Mouse (Mus musculus) hindbrain, embryonic 10.5 days (tissue): Measurements from ENCODE around the gene Ube2d1. TPM values are rescaled to one million over a fixed set of nuclear protein-coding genes. Genes with fewer than 3 reads are reported as not detected.

Experiments
- DNase-seq: peaks from one replicate; pipeline ENCODE4 v3.0.0-alpha.2; 2017; ENCODE audit warnings: low spot score
- H3K27ac ChIP-seq: fragments of 300-500 bp; sonication (generic); 2 replicates; pipeline ENCODE4 v1.5.1; 2016; ENCODE audit warnings: mild to moderate bottlenecking, moderate library complexity
- H3K27me3 ChIP-seq: fragments of 300-500 bp; sonication (generic); 2 replicates; pipeline ENCODE4 v1.6.1; 2016; ENCODE audit warnings: mild to moderate bottlenecking; ENCODE audit not compliant: poor library complexity, insufficient read depth, severe bottlenecking
- H3K36me3 ChIP-seq: fragments of 300-500 bp; sonication (generic); 2 replicates; pipeline ENCODE4 v1.6.1; 2016; ENCODE audit warnings: mild to moderate bottlenecking, moderate library complexity
- H3K4me1 ChIP-seq: fragments of 300-500 bp; sonication (generic); replicated peaks from 2 replicates; pipeline ENCODE4 v1.6.1; 2016; ENCODE audit warnings: mild to moderate bottlenecking
- H3K4me3 ChIP-seq: fragments of 300-500 bp; sonication (generic); 2 replicates; pipeline ENCODE4 v1.5.1; 2016; ENCODE audit warnings: mild to moderate bottlenecking, moderate library complexity
- H3K9me3 ChIP-seq: fragments of 300-500 bp; sonication (generic); 2 replicates; pipeline ENCODE4 v1.6.1; 2016; ENCODE audit warnings: mild to moderate bottlenecking, moderate library complexity
- WGBS: fragments of 180-500 bp; shearing (Covaris S2); methylation state at CpG from one replicate; pipeline ENCODE4 v1.1.7; 2016; 5-methylcytosine and 5-hydroxymethylcytosine counted together
- polyA plus RNA-seq: library from polyadenylated mRNA; unstranded; fragments of >200 nt; fragmentation: Nextera tagmentation; extraction: Ambion mirVana; gene quantifications from 2 replicates; pipeline ENCODE4 v1.2.1, GENCODE M21; 2016

The Ube2d1 gene
- polyA plus RNA-seq, 1 experiment from 2014 or later: 147 TPM

DNA sequence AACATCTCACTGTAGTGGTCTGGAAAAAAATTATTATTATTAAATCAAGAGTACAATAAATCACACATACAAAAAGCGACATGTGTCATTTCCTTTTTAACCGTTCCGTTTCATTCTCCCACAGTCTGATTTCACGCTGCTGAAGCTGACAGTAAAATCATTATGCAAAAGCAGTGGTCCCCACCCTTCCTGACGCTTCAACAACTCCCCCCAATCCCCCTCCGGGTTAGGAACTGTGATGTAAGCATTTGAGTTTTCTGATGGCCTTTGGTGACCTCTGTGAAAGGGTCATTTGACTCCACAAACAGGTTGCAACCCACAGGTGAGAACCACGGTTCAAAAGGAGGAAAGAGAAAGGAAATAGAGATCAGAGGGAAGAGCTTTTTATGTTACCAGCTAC, 38.1 kb downstream of the Ube2d1 start:
- no peak overlapping the region for H3K4me3 ChIP-seq
- no peaks in the 10 kb centered on the region for H3K36me3 ChIP-seq
- no peaks in the 10 kb centered on the region for H3K27me3 ChIP-seq
- DNase-seq: no peak
- H3K27ac ChIP-seq: no peak overlapping the region
- H3K9me3 ChIP-seq: no peaks in the 10 kb centered on the region
- H3K4me1 ChIP-seq: no peaks in the 10 kb centered on the region
- 64% methylated on average over 7 of the region's 7 CpGs for WGBS

DNA sequence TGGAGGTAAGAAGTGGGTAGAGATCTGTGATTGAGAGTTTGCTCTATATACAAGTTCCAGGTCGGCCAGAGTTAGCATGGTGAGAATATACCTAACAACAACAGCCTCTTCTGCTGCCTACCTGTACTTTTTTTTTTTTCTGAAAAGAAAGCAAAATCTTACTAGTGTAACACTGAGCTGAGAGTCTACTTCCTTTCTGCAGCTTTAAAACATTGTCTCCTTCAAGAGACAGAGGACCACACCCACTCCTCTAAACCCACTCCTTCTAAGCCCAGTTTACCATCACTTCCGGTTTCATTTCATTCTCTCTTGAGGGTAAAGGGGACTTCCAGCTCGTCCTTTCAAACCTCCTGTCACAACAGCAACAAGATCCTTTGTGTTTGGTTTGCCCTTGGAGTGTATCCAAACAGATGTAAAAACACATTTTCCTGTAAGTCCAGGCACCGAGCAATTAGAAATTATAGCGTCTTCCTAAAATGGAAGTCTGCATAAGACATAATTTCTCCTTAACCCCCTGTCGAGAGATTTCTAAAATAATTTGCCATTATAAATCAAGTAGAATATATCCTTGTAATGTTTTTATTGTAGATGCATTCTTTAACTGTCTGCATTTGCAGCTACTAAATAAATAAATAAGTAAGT, 45.5 kb downstream of the Ube2d1 start:
- no peak for DNase-seq
- H3K27ac ChIP-seq: no peak overlapping the region
- H3K4me1 ChIP-seq: peaks cover 21% of the 10 kb centered on the region
- no peaks in the 10 kb centered on the region for H3K9me3 ChIP-seq
- H3K36me3 ChIP-seq: peaks cover 8% of the 10 kb centered on the region
- no peaks in the 10 kb centered on the region for H3K27me3 ChIP-seq
- WGBS: 76% methylated on average over 6 of the region's 6 CpGs
- H3K4me3 ChIP-seq: no peak overlapping the region

DNA sequence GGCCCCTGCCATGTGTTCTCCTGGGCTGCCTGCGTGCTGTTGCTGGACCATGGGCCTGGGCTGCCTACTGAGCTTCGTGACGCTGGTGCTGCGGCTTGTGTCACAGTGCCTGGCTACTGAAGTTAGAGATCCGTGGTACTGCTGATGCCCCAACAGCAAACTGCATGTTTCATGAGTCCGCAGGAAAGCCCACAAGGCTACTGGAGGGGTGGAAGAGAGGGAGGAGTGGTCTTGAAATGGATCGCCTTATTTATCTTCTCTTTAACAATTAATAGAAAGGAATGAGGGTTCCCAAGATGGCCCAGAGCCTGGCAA, 46.9 kb downstream of the Ube2d1 start, which contains the start of gene Tfam:
Tfam (minus strand) TSS at position 41 of the 315 bp plus-strand sequence.
- peaks cover 21% of the 10 kb centered on the region for H3K4me1 ChIP-seq
- peak within 1 kb of the TSS; percentile 93 for H3K4me3 ChIP-seq
- H3K36me3 ChIP-seq: peaks cover 22% of the 10 kb centered on the region
- no peaks in the 10 kb centered on the region for H3K27me3 ChIP-seq
- peak within 1 kb of the TSS; percentile 93 for H3K27ac ChIP-seq
- no peak for DNase-seq
- WGBS: 5% methylated on average over 7 of the region's 7 CpGs
- H3K9me3 ChIP-seq: no peaks in the 10 kb centered on the region

DNA sequence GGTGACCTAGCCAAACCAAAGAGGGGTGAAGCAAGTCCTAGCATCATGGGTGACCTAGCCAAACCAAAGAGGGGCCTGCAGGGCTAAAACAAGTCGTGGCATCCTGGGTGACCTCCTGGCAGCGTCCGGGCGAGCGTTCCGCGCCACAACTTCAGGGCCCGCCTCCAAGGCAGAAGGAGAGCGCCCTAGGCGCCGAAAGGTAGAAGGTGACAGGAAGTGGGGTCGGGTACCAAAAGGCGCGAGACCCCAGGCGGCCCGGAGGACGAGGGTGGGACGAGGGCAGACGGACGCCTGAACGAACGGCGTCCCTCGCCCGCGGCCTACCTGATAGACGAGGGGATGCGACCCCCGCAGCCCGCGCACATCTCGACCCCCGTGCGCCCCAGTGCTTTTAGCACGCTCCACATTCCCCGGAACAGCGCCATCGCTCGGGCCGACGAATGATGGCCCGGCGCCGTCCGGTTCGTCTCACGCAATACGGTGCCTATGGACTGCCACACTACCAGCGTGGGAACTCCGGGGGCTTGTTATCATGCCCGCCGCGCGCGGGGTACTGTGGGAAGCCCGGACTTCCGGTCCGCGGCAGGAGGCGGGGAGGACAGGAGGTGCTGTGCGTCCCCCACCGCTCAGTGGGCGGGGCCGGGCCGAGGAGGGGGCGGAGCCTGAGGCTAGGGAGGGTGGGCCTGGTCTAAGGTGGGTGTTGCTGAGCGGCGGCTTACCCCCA, 47.4 kb downstream of the Ube2d1 start:
- Histone ChIP-seq H3K4me3 (peak overlapping the region; percentile 93), H3K4me1 (peaks cover 21% of the 10 kb centered on the region), H3K27me3 (no peaks in the 10 kb centered on the region), H3K9me3 (no peaks in the 10 kb centered on the region), H3K36me3 (peaks cover 28% of the 10 kb centered on the region), H3K27ac (peak overlapping the region; percentile 93)
- WGBS: 1% methylated on average over 68 of the region's 68 CpGs
- DNase-seq: peak; percentile 97

DNA sequence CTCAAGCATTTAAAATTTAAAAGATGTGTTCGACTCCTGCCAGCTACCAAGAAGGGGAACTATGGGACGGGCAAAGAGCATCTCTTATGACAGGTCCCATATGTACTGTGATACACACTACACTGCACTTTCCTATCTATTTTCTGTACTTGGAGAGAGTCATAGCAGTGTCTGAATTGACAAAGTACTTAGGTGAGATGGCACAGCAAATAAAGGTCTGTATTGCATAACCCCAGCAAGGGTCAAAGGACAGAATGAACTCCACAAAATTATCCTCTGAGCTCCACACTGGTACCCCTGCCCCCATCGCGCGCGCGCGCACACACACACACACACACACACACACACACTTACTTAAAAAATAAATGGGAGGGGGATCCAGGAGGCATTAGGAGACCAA, 51.0 kb downstream of the Ube2d1 start:
- Histone ChIP-seq H3K9me3 (no peaks in the 10 kb centered on the region), H3K27me3 (no peaks in the 10 kb centered on the region), H3K36me3 (peaks cover 62% of the 10 kb centered on the region), H3K4me3 (no peak overlapping the region), H3K4me1 (peaks cover 21% of the 10 kb centered on the region), H3K27ac (no peak overlapping the region)
- no peak for DNase-seq
- 93% methylated on average over 8 of the region's 8 CpGs for WGBS

DNA sequence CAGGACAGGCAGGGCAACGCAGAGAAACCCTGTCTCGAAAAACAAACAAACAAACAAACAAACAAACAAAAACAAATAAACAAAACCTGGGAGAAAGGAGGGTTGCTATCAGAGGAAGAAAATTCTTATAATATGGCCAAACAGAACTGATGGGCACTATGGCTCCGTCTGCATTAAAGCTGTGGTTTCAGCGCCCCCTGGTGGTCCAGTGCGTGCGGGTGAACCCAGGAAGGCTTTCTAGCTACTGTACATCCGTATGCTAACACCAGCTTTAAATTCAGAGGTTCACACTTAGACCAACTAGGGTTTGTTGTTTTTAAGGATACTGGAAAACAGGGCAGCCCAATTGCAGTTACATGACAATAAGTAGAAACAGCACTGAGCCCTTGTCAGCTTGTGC, 59.2 kb downstream of the Ube2d1 start:
- Histone ChIP-seq H3K36me3 (peaks cover 85% of the 10 kb centered on the region), H3K4me1 (peaks cover 9% of the 10 kb centered on the region)
- 48% methylated on average over 7 of the region's 7 CpGs for WGBS

DNA sequence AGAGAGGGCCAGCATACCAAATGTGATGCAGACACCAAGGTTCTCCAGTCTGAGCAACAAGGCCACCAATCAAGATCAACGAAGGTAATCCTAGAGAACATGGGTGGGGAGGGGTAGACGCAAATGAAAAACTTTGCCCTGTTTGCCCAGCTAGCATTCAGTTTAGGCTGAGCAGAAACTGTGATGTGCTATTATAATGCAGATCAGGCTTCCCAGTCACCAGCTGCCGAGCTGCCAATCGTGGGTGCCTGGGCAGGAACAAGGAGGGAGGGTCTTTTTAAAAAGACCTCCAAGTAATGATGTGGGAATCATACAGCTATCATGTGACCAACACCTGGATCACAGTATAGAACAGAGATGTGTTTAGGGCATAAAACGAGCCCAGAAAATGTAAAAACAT, 62.0 kb downstream of the Ube2d1 start:
- Histone ChIP-seq H3K4me3 (no peak overlapping the region), H3K36me3 (peaks cover 57% of the 10 kb centered on the region), H3K4me1 (peaks cover 14% of the 10 kb centered on the region), H3K9me3 (peaks cover 4% of the 10 kb centered on the region; the same call in 1 of the 2 replicates), H3K27ac (peak overlapping the region; percentile 29; the same call in 1 of the 2 replicates), H3K27me3 (no peaks in the 10 kb centered on the region)
- WGBS: 67% methylated on average over 5 of the region's 5 CpGs
- DNase-seq: no peak

More for the DNA sequence above, 59.2 kb downstream of the Ube2d1 start:
- DNase-seq: peak; percentile 74
- Histone ChIP-seq H3K4me3 (no peak overlapping the region), H3K27me3 (no peaks in the 10 kb centered on the region), H3K27ac (no peak overlapping the region), H3K9me3 (peaks cover 4% of the 10 kb centered on the region; the same call in 1 of the 2 replicates)

DNA sequence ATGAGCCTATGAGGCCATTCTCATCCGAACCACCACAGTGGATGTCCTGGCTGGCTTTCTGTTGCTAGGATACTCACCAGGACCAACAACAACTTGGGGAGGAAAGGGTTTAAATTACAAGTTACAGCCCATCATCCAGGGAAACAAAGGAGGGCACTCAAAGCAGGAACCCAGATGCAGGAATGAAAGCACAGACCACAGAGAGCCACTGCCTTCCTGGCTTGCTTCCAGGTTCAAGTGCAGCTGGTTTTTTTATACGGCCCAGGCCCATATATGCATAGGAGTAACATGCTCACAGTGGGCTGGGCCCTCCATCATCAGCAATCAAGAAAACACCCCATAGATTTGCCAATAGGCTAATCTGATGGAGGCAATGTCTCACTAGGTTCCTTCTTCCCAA, 62.4 kb downstream of the Ube2d1 start:
- peaks cover 52% of the 10 kb centered on the region for H3K36me3 ChIP-seq
- 79% methylated on average over 2 of the region's 2 CpGs for WGBS
- no peak overlapping the region for H3K4me3 ChIP-seq
- no peaks in the 10 kb centered on the region for H3K27me3 ChIP-seq
- peaks cover 14% of the 10 kb centered on the region for H3K4me1 ChIP-seq
- DNase-seq: no peak
- peaks cover 4% of the 10 kb centered on the region; the same call in 1 of the 2 replicates for H3K9me3 ChIP-seq
- H3K27ac ChIP-seq: peak overlapping the region; percentile 29; the same call in 1 of the 2 replicates

DNA sequence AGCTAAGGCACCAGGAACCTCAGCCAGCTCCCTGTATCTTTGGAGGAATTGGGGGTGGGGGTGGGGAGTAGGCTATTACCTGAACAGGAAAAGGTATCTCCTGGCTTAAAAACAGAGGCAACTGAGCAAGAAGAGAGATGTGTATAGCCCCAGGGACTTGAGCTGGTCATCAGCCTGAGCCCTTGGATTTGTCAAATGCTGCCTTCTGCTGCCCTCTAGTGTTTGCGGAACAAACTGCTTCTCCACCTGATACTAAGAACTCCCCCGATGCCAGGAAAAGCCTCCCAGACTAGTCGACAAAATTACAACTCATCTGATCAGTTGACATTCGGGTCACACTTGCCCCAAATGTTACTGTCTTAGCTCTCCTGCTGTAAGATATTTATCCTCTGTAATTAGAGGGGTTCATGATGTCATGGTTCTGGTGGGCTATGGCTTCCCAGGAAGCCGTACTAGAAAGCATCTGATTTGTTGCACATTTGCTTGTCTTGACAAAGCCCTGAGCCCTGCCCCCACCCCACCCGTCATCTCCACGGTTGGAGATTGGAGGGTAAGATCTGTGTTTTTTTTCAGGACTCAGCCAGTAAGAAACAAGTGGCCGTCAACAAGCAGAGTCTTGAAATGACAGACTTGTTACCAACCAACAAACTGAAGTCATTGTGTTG, 66.7 kb downstream of the Ube2d1 start:
- H3K4me1 ChIP-seq: peaks cover 14% of the 10 kb centered on the region
- peaks cover 17% of the 10 kb centered on the region for H3K36me3 ChIP-seq
- DNase-seq: peak; percentile 82
- no peaks in the 10 kb centered on the region for H3K27me3 ChIP-seq
- peaks cover 4% of the 10 kb centered on the region; the same call in 1 of the 2 replicates for H3K9me3 ChIP-seq
- no peak overlapping the region for H3K4me3 ChIP-seq
- H3K27ac ChIP-seq: no peak overlapping the region
- 16% methylated on average over 8 of the region's 8 CpGs for WGBS

DNA sequence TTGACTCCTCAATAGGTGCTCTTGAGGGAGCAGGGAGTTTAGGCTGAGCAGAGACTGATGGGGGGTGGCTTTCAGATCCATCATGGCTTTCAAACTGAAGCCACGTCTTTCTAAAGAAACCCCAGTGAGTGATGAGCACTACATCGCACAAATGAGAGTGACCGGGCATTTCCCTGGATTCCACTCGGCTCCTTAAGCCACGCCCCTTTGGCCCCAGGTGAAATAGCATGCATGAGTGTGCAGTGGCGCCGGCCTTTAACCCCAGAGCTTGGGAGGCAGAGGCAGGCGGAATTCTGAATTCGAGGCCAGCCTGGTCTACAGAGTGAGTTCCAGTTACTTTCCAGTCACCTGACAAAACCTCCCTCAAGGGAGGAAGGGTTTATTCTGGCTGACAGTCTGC, 69.1 kb downstream of the Ube2d1 start:
- Histone ChIP-seq H3K36me3 (no peaks in the 10 kb centered on the region), H3K27me3 (no peaks in the 10 kb centered on the region), H3K4me3 (no peak overlapping the region), H3K4me1 (peaks cover 5% of the 10 kb centered on the region; the same call in 1 of the 2 replicates), H3K9me3 (no peaks in the 10 kb centered on the region), H3K27ac (no peak overlapping the region)
- no peak for DNase-seq
- WGBS: 79% methylated on average over 9 of the region's 9 CpGs
